Mouse (Mus musculus) retina, postnatal 1 day (tissue): ENCODE measurements around the gene Stat5b.

Source experiments
- DNase-seq: peaks from one replicate; pipeline ENCODE4 v3.0.0-alpha.2; 2012

Stat5b gene

DNA sequence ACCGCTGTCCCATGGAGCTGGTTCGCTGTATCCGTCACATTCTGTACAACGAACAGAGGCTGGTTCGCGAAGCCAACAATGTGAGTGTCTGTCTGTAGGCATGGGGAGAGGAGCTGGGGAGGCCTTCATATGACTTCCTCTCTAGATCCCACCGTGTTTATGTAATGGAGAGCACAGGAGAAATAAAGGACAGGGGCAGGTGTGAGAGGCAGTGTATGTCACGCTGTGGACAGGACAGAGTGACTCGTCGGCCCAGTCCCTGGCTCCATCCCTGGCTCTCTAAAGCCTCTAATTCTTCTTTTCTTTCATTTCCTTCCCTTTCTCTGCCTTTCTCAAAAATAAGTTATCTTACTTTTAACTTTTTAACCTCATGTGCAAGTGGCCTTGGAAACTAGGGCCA, 12.6 kb upstream of the Stat5b start:
- DNase-seq: no peak

DNA sequence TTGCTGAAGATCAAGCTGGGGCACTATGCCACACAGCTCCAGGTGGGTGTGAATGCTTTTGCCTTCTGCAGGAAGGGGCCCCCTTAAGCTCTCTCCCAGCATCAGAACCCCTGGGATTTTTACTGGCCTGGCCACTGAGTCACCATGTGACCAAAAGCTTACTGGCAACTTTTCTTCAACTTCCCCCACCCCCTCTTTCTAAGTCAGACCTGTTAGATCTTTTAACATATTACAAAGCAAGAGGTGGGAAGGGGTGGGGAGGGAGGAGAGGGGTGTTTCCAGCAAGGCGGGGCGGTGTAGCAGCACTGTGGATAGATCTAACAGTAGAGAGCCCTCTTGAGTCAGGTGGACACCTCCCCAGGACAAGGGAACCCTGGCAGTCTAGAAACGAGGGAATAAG, 11.3 kb upstream of the Stat5b start:
- DNase-seq: no peak

DNA sequence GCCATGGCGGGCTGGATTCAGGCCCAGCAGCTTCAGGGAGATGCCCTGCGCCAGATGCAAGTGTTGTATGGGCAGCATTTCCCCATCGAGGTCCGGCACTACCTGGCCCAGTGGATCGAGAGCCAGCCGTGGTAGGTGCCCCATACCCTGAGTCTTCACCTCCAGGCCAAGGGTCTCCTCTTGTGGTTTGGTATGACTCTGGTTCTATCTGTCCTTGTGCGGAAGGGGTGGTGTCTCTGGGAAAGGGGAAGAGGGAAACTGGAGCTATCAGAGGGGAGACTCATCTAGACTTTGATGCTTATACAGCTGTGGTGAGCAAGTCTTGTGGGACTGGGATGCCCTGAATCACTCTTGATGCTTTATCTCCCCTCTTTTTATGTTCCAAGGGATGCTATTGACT, 10.8 kb upstream of the Stat5b start:
- no peak for DNase-seq

DNA sequence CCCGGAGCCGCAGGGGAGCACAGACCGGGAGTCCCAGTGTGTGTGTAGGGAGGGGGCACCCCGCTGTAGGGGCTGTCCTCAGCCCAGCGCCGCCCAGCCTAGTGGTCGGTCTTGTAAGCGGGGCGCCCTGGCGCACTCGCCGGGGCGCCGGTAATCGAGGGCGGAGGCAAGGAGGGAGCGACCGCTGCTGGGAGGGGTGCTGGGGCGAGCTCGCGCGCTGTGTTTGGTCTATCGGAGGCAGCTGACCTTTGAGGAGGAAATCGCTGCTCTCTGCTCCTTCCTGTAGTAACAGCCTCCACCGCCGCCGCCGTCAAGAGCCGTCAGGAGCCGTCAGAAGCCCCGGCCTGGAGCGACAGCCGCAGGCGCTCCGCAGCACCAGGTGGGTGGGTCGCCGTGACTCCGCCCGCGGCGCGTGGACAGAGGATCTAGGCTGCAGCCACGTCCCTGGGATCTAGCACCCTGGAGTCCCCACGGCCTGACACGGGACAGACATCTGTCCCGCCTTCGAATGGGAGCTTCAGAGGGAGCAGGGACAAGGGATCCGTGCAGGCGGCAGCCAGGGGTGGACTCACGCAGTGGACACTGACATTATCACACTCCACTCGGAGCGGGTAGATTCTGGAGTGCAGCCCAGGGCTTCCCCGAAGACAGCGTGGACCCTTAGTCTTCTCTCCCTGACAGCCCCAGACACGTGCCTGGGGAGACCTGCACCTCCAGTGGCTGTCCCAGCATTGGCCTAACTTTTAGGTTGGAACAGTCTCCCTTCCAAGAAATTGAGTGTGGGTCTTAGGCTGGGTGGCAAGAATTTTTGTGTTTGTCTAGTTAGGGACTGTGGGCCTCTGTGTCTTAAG, 9.9 kb upstream of the Stat5b start:
- DNase-seq: peak; percentile 74

DNA sequence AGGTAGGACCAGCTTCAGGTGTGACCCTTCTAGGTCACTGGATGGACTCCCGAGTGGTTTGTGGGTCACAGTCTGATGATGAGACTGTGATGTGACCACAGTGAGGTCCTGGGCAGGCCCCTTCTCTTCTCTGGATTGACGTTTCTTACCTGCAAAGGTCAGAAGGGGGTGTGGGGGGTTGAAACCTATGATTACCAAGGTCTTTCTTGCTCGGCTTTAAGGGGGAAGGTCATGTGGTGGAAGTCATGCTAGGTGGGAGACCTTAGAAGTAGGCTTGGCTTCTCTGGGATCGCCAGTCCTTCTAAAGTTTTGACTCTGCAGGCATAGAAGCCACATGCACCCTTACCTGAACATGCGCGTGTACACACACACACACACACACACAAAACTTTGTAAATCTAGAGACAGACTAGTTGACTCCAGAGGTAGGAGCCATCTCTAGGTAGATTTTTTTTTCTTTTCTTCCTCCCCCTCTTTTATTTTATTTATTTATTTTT, 9.1 kb upstream of the Stat5b start:
- no peak for DNase-seq

DNA sequence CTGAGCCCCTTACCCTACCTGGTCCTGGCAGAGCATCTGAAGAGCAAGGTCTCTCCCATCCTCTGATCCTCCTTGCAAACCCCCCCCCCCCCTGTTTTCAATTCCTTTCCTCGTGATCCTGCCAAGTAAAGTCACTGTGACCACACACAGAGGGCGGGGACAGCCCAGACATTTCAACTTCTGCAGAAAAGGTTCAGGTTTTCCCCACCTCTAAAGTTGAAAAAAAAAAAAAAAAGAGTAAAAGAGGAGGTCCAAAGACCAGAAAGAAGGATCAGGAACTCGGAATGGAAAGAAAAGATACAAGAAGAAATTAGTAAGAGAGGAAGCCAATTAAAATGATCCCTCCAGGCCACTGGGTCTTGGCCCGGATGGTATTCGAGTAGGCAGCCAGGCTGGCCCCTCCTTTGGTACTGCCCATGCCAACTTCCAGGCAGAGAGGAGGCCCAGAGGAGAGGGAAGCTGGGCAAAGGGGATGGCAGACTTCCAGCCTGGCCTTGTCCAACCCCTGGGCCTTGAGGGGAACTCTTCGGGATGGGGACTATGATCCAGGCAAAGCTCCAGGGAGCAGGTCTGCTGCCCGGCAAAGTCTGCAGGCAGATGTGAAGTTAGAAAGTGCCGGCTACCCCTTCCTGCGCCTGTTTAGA, 8.5 kb upstream of the Stat5b start, which contains the start of gene Stat5a:
Gene Stat5a (plus strand): TSS at position 417 of the 644 bp plus-strand sequence.
- peak; percentile 22 for DNase-seq

DNA sequence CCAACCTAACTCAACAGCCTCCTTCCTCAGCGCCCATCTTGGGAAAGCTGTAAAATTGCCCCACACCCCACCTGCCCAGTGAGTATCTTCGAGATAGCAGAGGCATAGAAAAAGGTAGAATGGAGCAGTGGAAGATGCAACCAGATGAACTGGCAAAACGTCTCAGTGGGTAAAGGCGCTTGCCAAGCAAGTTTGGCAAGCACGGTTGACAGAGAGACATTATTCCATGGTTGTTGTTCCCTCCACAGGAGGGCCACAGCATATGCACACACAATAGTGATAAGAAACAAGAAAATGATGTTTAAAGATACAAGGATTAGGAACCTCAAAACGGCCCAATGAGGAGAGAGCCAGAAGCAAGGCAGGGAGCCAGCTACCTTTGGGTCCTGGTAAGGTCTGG, 7.4 kb upstream of the Stat5b start:
- DNase-seq: no peak

DNA sequence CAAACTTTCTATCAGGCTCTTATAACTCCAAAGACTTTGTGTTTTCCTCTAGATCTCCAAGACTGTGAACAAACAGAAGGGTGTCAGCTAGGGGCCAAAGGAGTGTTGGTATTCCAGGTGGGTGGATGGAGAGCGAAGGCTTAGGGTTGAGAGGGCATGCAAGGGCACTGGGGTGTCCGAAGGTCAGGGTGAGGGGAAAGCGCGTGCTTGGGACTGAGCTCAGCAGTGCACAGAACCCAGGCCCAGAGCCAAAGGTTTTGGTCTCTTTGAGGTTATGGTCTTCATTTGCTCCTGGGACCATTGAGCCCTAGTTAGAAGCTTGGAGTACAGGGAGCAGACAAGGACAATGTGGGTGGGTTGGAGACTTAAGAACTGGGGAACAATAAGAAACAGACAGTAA, 4.7 kb upstream of the Stat5b start:
- DNase-seq: no peak

DNA sequence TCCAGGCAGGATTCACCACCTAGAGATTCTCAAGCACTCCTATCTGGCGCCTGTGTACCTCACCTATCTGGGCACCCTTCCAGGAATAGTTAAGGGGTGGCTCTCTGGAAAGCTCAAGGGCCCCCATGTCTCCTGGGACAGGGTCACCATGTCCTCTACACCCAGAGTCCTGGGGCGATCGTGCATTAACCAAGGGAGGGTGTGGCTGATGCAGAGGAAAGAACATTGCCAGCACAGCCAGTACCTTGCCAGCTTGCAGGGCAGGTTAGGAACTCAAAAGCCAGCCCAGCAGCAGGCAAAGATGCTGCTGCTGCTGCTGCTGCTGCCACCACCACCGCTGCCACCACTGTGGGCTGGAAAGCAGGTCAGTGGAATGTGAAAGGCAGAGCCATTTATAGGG, 3.7 kb upstream of the Stat5b start:
- DNase-seq: no peak

DNA sequence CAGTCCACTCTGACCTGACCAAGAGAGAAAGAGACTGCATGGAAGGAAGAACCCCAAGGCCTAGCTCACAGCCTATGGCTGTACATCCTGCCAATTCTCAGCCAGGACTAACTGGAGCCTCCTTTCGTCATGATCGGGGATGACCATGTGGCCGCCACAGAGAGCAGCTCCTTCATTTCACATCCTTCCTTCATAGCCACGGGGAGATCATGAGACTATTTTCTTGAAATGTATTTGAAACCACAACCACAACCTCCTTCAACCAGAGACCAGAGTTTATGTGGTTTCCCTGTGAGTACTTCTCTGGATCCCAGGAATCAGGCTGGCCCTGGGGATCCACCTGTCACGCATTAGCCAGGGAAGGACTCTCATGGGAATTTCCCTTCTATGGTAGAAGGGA, 2.5 kb upstream of the Stat5b start:
- DNase-seq: no peak

DNA sequence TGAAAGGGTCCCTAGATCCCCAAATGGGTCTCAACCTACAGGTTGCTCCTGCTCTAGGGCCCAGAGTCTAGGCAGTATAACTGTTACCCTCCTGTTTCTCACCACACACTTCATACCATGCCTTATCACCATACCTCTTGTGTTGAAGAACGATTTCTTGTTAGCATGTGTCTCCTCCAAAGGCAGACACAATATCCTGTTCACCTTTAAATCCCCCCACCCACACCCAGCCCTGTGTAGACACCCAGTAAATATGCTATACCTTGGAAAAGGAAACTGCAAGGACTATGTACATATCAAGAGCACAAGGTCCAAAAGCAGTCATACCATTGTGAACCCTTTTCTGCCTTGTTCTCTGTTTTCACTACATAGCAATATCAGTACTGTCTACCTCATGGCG, 1.6 kb upstream of the Stat5b start:
- no peak for DNase-seq

DNA sequence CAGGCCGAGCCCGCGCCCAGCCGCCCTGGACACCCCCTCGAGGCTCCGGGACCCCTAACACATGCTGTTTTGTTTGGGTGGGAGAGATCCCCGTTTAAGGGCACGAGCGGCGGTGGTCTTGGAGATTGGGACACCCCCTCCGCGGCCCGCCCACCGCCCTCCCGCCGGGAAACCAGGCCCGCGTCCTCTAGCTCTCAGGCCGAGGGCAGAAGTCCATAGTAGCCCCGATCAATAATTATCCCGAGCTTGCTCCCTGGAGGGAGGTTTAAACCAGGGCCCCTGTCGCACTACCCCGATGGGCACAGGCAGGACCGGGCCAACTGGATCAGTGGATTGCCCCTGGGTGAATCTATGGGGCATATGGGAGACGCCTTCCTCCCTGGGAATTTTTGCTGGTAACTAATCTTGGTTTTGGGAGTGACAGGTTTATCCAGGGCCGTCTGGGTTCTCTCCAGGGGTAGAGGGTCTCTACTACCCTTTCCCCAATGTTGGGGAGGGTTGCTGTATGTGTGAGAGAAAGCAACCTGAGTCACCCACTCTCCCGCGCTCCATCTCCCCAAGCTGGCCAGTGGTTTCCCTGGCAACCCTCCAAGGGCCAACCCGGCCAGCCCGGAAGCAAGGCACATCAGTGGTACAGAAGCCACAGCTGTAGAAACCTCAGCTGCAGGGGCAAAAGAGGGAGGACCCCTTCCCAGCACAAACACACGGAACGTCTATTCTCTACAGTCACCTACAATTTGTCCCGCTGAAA, 429 bp upstream of the Stat5b start:
- DNase-seq: peak; percentile 72

DNA sequence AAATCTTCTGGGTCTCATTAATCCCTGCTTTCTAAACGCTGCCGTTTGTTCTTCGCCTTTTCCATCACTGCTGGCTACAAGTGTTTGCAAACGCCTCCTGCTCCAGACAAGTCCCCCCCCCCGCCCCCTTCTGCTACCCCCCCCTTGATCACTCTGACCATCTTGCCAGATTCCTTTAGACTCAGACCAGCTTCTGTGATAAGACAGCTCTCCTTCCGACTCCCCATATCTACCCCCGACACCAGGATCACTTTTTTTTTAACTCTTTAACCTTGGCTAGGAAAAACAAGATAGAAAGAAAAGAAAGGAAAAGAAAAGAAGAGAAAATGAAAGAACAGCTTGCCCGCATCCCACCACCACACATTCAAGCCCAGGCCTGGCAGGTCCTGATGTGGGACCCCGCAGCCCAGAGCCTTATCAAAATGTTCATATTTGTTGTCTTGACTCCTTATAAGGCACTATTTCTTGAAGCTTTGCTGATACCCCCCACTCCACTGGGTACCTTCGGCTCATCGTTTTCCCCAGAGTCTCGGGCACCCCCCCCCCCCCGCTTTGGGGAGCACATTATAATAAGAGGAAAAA, 977 bp downstream of the Stat5b start:
- DNase-seq: no peak

DNA sequence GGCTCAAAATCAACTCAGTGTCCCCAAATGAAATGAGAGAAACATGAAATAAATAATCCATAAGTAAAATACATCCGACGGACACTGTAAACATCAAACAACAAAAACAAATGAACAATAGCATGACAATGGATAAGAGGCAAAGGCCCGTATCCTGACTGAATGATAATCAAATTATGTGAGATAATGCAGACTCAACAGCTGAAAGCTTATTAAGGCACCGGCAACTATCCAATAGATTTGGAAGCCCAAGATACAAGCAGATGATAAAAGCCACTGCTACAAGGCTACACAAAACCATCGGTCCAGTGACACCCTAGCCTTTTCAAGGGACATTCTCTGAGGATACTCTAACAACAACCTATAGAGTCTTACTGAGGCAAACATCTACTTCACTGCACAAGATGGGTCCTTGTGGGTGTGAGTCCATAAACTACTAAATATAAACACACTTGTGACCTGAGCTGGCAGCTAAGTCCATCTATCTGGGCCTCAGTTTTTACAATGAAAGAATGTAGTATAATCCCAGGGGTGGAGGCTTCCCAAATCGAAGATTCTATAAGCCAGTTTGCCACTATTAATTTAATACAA, 1.6 kb downstream of the Stat5b start:
- DNase-seq: no peak

DNA sequence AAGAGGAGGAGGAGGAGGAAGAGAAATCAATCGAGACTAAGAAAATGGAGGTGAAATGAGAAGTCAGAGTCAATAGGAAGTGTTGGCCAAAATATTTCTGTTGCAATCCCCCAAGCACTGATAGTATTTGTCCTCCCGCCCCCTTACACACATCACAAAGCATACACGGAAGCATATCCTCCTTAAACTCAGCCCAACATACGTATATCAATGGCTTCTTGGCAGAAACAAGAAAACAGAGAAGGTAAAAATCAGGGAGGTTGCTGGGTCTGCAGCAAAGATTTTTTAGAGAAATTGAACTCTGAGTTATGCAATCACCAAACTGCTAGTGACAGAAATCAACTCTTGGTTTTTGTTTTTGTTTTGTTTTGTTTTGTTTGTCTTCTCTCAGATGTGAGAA, 2.4 kb downstream of the Stat5b start:
- no peak for DNase-seq

DNA sequence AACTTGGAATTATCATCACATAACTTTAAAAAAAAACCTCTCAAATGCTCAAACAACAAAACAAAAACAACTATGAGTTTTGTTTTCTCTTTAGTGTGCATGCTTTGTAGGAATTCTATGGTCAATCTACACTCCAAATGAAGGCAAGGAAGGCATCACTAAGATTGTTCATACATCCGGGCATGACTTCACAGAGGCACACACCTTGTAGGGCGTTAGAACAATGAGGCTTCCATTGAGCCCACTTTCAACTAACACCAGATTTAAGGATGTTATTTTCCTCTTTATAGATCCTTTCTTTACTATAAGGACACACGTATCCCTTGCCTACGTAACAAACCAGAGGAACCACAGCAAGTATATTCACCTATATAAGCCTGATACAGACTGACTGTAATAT, 3.0 kb downstream of the Stat5b start:
- DNase-seq: no peak

DNA sequence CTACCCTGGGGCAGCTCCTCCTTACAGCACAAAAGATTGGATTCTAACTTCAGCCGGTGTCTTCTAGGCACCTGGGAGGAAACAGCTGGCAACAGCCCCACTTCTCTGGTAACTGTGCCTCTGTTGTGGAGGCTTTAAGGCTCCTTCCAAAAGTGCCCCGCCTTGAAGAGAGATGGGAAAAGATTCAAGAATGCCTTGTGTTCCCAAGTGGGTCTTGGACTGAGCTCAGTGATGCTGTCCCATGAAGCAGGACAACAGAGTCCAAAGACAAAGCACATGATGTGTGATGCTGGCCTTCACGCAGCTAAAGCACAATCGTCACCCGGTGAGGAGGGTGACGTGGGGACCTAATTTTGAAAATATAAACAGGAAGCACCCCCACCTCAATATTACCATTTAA, 4.7 kb downstream of the Stat5b start:
- DNase-seq: no peak

DNA sequence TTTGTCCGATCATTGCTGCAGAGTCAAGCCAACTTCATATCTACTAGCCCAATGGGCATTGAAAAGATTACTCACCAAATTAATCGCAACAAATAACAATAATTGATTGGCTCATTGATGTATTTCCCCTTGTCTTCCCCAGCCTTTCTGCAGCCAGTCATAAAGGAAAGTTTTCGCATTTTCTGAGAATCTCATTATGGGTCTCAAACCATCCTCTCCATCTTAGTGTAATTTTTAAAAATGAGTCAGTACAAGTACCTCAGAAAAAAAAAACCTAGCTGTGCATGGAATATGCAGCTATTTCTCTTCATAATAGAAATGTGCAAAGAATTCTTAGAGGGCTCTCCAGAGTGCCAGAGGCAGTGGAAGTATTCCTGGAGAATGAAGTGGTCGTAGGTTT, 6.4 kb downstream of the Stat5b start:
- DNase-seq: no peak

DNA sequence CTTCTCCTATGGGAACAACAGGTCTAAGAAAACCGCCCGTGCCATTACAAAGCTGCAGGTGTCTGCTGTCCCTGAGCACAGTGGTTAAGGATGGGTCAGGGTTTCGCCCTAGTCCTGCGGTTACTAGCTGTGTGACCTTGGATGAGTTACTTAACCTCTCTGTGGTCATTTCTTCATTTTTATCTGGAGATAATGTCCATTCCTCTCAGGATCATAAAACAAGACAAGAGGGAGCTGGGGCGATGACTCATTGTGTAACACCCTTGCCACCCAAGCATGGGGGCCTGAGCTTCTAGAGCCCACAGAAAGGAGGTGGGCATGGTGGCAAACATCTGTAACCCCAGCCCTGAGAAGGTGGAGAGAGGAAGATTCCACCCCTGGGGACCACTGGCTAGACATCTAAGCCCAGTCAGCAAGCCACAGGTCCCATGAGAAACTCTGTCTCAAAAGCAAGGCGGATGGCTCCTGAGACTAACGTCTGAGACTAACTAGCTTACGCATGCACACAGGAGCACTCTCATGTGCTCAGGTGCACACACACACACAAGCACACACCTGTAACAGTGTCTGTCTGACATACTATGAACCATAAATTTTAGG, 7.4 kb downstream of the Stat5b start:
- no peak for DNase-seq

DNA sequence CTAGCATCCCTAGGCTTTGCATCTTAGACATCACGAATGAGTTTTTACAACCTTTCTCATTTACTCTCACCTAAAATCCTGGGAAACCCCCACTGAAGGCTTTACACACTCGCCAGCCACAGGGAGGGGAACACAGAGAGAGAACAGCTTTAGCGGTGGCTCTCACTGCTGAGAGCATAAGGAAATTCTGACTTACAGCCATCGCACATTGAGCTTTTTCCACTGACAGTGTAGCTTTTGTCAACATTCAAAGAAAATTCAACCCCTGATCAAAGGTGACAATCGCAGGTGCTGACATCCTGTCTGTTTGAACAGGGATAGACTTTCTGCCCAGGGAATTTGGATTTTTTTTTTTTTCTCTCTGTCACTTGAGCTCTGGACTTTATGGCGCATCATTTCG, 8.5 kb downstream of the Stat5b start:
- DNase-seq: no peak

DNA sequence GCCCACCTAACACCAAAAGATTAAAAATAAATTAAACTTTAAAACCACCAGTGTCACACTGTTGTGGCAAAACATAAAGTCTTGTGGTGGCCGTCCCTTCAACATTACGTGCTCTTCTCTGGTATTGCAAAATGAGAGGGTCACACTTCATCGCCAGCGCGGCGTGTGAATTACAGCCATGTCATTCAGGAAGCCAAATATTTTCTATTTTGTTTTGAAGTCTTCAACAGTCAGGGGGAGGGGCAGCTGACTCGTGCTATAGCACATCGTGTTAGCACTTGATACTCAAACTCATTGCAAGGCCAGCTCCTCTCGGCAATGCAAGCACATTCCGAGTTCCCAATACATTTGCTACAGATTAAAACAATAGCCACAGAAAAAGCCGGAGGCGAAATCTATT, 9.7 kb downstream of the Stat5b start:
- DNase-seq: no peak

DNA sequence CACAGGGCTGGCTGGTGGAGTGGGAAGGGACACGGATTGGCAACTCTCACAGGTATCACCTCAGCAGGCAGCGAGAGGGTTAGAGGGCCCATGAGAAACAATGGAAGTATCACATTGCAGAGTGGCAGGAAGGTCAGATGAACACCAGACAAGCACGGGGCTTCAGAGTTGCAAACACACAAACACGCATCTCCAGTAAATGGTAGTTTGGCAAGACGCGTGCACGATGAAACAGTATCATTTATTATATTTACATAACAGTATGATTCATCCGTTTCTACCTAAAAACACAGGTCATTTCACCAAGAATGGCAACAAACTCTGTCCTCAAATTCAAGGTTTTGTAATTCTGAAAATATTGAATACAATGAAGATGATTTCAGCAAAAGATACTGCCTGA, 11.0 kb downstream of the Stat5b start:
- no peak for DNase-seq

DNA sequence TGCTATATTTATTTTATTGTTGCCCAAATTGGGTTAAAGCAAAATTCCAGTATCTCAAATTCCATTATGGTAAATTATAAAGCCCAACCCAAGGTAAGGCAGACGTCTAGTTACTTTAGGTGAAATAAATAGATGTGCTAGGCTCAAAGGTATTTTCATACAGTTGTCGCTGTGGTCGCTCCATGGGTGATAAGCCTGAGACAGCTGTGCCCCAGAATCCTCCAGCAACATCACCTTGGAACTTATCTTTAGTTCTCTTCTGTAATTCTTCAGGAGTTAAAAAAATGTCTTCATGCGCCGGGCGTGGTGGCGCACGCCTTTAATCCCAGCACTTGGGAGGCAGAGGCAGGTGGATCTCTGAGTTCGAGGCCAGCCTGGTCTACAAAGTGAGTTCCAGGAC, 11.6 kb downstream of the Stat5b start:
- DNase-seq: no peak
